Mouse (Mus musculus) T-cell, adult 2 months (primary cell): ENCODE results near the gene Otulin.

Experiments used
- DNase-seq: peaks from one replicate; pipeline ENCODE4 v3.0.0; 2022; ENCODE audit warnings: low spot score

The Otulin gene

DNA sequence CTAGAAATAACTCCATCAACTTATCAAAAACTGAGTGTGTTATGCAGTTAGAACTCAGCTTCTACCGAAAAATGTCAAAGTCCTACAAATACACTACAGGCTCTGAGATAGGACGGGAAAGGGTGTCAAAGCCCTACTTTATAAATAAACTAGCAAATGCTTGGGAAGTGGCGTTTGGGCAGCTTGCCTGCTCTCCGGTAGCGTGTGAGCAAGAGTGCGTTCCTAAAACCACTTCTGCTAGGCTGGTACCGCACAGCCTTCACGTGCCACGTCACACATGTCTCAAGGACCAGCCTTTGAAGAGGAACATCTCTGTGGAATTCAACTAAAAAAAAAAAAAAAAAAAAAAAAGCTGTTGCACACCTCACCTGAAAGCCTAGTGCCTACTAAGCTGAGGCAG is 127.3 kb downstream of the Otulin start:
- DNase-seq = no peak

DNA sequence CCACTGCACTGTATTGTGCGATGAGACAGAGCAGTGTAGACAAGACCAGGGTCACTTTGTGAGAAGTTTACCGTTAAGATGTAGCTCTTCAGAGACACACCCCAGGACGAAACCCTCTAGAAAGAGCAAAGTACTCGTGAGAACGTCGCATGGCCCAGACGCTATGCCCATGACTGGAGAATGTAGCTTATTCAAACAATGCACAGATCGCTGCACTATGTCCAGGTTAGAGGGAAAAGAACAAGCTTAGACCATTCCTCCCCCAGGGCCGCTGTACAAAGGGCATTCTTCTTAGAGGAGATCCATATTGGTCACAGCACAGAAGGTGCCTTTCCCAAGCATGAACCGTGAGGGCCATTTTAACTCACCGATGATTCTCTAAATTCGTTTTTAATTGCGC is 128.2 kb downstream of the Otulin start:
- DNase-seq = no peak

- DNase-seq = no peak
These were observed 130.1 kb downstream of the Otulin start for GRCm38 (mm10) chr15:27500390-27500789.

DNA sequence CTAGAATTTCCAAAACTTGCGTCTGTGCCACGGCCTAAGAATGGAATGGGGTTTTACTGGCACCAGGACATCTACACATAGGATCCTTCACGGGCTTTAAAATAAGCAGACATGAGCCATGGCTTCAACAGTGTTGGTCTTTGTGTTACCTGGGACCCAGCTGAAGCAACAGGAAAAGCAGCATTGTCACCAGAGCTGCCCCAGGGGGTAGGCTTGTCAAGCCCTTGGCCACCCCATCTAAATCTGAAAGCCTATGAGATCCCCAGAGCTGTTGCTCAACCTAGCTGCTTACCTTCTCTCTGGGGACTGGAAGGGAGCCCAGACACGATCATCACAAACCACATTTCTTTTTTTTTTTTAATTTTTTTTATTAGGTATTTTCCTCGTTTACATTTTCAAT is 132.4 kb downstream of the Otulin start:
- no peak for DNase-seq

- DNase-seq = no peak
These were observed 133.0 kb downstream of the Otulin start for GRCm38 (mm10) chr15:27497300-27497997.

GRCm38 (mm10) chr15:27496596-27497299 is 133.7 kb downstream of the Otulin start:
- DNase-seq = no peak

DNA sequence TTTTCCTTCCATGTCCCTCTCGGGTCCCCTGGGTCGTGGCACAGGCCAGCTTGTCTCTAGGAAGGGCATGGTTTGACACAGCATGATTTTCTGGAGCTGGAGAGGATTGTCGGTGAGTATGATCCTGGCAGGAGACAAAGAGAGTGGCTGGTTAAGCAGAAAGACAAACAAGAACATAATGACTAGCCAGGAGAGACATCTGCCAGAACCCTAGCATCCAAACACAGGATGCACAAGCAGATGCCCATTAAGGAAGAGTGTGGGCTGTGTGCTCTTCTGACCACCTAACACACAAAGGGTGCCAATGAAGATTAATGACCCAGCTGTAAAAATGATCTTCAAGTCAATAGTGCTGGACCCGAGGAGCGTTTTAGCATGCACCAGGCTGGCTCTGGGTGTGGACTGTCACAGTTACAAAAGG is 134.5 kb downstream of the Otulin start:
- no peak for DNase-seq

DNA sequence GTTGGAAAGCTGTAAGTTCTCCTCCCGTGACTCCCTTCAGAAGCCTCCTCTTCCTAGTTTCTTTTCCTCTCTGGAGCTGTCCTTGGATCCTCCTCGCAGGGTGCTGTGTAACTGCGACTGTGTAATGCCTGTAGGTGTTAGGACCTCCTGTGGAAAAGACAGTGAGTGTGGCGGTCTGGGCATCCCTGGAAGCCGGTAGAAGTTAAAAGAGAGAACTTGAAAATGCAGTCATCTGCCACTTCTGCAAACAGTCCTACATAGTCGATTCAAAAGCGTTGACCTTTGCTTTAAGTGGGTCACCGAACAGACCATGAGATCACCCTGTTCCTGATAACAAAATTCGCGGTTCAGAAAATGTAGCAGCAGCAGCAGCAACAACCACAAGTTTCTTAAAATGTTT is 137.0 kb downstream of the Otulin start:
- no peak for DNase-seq

GRCm38 (mm10) chr15:27492734-27493133 is 137.8 kb downstream of the Otulin start:
- no peak for DNase-seq
